Mouse (Mus musculus) adrenal gland, adult 2 months (tissue): ENCODE results near the gene Serpina9. TPM values are rescaled to one million over a fixed set of nuclear protein-coding genes. Genes with fewer than 3 reads are reported as not detected.
"Not testable (repeated sequence)": the region's sequence is repeated elsewhere in the genome, so short reads cannot be mapped to it uniquely, and the experiment has no call there.

ENCODE experiments used
- DNase-seq: peaks from one replicate; pipeline ENCODE4 v3.0.0; 2021
- polyA plus RNA-seq: library from polyadenylated mRNA; depleted of rRNA; stranded (reverse); fragments of >200 nt; gene quantifications from 2 replicates; pipeline ENCODE4 v1.2.3, GENCODE M21; 2012
- total RNA-seq, 2 experiments: library from RNA; stranded (reverse); gene quantifications; 2 replicates each; pipeline ENCODE4 v1.2.3; 2021

The Serpina9 gene
- total and polyA plus RNA-seq, 3 experiments, result not detected

- no peak for DNase-seq
Measured at GRCm38 (mm10) chr12:103989514-103989767, 24.1 kb downstream of the Serpina9 start.

DNA sequence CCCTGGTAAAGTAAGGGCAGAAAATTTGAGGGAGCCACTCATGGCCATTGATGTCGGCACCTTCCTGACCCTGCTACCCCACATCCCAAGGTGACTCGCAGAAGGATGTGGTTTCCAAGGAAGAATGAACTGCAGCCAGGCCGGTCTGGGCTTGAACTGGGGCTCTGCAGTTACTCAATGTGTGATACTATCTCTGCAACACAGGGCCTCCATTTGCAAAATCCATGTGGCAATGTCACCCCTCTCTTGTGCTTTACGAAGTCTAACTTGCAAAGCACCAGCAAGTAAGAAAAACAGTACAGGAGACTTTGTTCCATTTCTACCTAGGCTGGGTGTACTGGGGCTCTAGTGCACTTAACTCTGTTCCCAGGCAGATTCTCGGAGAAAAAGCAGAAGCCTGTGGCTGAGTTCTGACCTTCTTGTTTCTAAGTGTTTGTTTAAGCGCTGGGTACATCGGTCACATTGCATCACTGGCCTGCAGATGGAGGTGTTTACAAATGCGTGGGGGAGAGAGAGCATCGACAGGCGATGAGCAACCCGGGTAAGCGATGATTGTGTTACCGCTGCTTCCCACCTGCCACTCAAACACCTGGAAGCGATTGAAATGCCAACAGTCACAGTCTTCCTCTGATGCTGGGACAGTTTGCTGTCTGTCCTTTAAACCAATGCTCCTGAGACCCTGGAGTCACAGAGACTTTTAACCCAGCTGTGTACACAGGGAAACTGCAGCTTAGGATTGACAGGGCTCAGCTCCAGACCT is 24.6 kb downstream of the Serpina9 start:
- no peak for DNase-seq

DNA sequence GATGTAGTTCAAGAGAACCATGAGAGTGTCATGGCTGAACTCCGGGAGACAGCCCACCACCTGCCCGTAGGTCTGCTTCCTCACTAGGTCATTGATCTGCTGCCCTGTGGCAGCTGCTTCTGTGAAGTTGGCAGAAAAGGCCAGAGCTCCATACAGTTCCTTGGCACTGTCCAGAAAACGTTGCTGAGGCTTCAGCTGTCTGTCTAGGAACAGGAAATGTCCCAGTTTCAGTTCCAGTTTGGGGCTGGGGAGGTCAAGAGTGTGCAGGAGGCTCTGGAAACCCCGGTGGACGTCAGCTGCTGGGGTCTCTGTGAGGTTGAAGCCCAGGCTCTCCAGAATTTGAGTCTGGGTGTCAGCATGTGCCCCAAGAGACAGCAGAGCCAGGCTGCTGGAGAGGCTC is 27.7 kb downstream of the Serpina9 start:
- no peak for DNase-seq

DNA sequence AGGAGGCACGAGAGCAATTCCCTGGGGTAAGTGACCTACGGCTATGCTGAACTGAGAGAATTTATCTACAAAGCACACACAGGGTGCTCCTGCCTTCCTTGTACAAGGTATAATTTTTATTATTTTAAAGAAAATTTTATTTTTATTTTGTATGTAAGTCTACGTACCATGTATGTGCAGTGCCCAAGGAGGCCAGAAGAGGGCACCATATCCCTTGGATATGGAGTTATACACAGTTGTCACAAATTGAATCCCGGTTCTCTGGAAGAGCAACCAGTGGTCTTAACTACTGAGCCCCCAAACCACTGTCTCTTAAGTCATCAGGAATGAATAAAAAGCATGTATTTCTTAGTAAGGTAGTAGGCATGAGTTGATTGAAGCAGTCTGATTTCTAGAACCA is 28.6 kb downstream of the Serpina9 start:
- peak; percentile 36 for DNase-seq

- DNase-seq, result no peak
Measured at GRCm38 (mm10) chr12:103981646-103982360, 31.8 kb downstream of the Serpina9 start.

- no peak for DNase-seq
Measured at GRCm38 (mm10) chr12:103978294-103978693, 35.3 kb downstream of the Serpina9 start.

- peak; percentile 51 for DNase-seq
Measured at GRCm38 (mm10) chr12:103977846-103978245, 35.7 kb downstream of the Serpina9 start.

DNA sequence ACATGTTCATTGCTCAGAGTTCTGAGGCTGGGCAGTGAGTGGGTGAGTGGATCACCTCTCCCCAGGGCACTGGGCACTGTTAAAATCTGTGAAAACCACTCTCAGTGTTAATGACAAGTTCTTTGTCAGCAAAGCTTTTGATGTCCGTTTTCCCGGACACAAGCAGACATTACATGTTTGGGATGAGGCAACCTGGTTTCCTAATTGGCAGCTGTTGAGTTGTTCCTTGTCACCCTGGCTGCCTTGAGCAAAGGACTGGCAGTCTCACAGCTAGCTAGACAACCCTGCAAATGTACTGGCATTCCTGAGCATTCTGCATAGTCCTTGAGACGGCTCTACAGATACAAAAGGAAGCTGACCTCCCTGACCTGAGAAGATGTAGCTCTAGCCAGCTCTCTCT is 36.5 kb downstream of the Serpina9 start:
- DNase-seq, result no peak

- DNase-seq, result no peak
Measured at GRCm38 (mm10) chr12:103971080-103971479, 42.5 kb downstream of the Serpina9 start.

GRCm38 (mm10) chr12:103969577-103970116 is 43.9 kb downstream of the Serpina9 start:
- DNase-seq, result no peak

DNA sequence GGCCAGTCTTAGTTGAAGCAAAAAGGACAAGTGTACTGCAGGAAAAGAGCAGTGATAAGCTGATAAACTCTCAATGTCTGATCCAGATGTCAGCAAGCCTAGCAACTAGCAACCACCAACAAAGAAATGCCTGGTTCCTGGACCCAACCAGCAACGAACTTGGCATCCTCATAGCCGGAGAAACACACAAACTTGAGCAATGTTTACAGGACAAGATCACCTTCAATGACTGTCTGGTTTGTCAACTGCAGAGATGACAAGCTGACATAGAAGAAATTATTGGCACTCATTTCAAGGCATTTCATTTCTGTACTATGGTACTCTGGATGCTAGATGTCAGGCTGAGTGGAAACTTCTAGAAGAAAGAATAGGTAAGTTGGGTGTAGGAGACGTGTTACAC is 46.8 kb downstream of the Serpina9 start:
- no peak for DNase-seq

DNA sequence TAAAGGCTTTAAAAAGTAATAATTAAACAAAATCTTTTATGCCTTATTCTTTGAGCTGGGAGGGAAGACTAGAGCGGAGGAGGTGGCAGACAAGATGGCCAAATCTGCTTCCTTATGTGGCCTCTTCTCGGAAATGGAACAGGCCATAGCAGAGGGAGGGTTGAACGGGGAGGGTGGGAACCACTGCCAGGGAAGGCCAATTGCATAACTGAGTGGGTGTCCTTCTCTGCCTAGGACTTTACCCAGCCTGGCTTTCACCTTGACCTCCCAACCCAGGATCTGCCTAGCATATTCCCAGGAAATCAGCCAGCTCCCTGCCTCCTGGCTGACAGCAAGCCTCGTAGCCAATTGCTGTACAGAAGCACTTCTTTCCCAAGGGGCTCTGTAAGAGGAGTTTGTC is 50.3 kb downstream of the Serpina9 start:
- peak; percentile 79 for DNase-seq

- no peak for DNase-seq
Measured at GRCm38 (mm10) chr12:103962860-103963259, 50.7 kb downstream of the Serpina9 start.

DNA sequence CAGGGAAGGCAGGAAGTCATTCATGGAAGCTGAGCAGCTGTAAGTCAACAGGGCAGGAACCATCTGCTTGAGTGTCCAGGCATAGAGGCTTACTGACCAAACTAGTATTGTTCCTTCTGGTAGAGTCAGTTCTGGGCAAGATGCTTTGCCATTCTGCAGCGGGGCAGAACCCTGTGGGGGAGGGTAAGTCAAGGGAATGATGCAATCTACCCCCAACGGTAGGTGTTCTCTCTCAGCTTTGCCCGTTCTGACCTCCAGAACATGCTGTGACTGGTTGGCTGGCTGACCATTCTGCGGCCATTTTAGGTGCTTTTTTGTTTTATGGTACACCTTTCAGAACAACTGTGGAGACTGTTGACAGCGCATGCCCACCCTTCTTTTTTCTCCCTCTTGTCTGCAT is 51.2 kb downstream of the Serpina9 start:
- no peak for DNase-seq

GRCm38 (mm10) chr12:103961716-103962115 is 51.8 kb downstream of the Serpina9 start:
- no peak for DNase-seq

GRCm38 (mm10) chr12:103958798-103959197 is 54.8 kb downstream of the Serpina9 start, which contains the start of gene Serpina1e:
Serpina1e (minus strand) TSS chr12:103958975.
- no peak for DNase-seq

DNA sequence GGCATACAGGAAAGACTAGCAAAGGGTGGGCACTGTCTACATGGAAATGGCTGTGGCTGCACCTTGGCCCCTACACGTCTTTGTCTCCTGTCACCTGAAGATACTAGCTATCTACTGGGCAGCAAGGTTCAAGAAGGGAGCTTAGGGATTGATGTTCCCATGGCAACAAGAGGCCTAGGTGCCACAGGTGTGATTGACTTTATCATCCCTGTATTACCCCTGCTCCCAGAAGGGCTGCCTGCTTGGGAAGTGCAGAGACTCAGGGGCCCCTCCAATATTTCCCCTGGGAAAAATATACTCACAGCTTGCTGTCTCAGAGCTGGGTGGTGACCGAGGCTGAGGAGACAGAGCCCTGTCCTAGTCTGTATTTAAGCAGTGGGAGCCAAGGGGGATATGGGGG is 57.0 kb downstream of the Serpina9 start:
- not testable (repeated sequence) for DNase-seq

DNA sequence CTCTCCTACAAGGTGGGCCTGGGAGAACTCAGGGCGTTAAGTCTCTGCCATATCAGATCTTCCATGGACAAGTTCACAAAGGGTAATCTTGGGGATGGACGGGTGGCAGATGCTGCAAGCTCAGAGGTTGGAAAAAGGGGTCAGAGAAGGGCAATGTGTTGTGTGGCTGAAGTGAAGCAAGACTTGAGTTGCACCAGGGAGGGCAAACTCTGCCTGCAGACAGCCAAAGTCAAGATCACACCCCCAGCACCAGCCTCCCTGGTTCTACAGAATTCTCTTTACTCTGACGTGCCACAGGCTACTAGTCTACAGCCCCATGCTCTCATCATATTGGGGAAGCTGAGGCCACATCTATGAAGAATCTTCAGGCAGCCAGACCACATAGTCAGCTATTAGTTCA is 60.6 kb downstream of the Serpina9 start:
- not testable (repeated sequence) for DNase-seq

DNA sequence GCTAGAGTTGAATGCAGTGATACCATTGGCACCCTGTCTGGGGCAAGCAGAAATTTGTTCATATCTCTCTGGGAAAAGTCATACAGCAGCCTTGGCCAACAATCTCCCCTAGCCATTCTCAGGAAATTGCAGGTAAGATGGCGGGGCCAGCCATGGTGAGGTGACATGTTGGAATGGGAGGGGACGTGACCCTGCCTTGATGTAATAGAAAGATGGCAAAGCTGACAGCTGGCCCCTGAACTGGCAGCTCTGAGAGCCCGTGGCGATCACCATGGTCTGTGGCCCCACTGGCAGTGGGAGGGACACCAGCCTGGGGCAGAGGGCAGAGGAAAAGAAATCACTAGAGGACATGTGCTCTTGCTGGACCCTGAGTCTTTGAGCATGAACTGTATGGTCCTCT is 67.3 kb downstream of the Serpina9 start:
- no peak for DNase-seq
